Mouse (Mus musculus) lung, embryonic 16.5 days (tissue): ENCODE data around the gene Dmrta1. TPM values are rescaled to one million over a fixed set of nuclear protein-coding genes. Genes with fewer than 3 reads are reported as not detected.

Source experiments
- ATAC-seq: fragments of 200-750 bp; cut with Nextera tagmentation; 2 replicates; pipeline ENCODE4 v1.8.0; 2017; ENCODE audit warnings: low read depth, mild to moderate bottlenecking, moderate library complexity
- H3K27ac ChIP-seq: fragments of 300-500 bp; sonication (generic); 2 replicates; pipeline ENCODE4 v1.5.1; 2014; ENCODE audit warnings: mild to moderate bottlenecking, control low read depth, low read length
- H3K27me3 ChIP-seq: fragments of 300-500 bp; sonication (generic); 2 replicates; pipeline ENCODE4 v1.6.1; 2014; ENCODE audit warnings: low read depth, low read length, mixed read lengths; ENCODE audit not compliant: control insufficient read depth, insufficient read depth
- H3K36me3 ChIP-seq: fragments of 300-500 bp; sonication (generic); 2 replicates; pipeline ENCODE4 v1.6.1; 2014; ENCODE audit warnings: low read length; ENCODE audit not compliant: control insufficient read depth, insufficient read depth
- H3K4me1 ChIP-seq: fragments of 300-500 bp; sonication (generic); replicated peaks from 2 replicates; pipeline ENCODE4 v1.6.1; 2014; ENCODE audit warnings: low read length, mixed read lengths; ENCODE audit not compliant: control insufficient read depth, insufficient read depth
- H3K4me2 ChIP-seq: fragments of 300-500 bp; sonication (generic); 2 replicates; pipeline ENCODE4 v1.6.1; 2014; ENCODE audit warnings: low read depth, low read length, control low read depth
- H3K4me3 ChIP-seq: fragments of 300-500 bp; sonication (generic); 2 replicates; pipeline ENCODE4 v1.5.1; 2014; ENCODE audit warnings: mild to moderate bottlenecking, low read length, control low read depth
- H3K9ac ChIP-seq: fragments of 300-500 bp; sonication (generic); 2 replicates; pipeline ENCODE4 v1.6.1; 2014; ENCODE audit warnings: low read length, control low read depth
- H3K9me3 ChIP-seq: fragments of 300-500 bp; sonication (generic); 2 replicates; pipeline ENCODE4 v1.6.1; 2016; ENCODE audit warnings: low read length; ENCODE audit not compliant: control insufficient read depth
- WGBS: fragments of 180-500 bp; shearing (Covaris S2); extraction: QIAGEN DNeasy Blood & Tissue Kit; methylation state at CpG from one replicate; pipeline ENCODE4 v1.1.7; 2014; 5-methylcytosine and 5-hydroxymethylcytosine counted together
- polyA plus RNA-seq: library from polyadenylated mRNA; unstranded; fragments of >200 nt; fragmentation: Nextera tagmentation; extraction: Ambion mirVana; gene quantifications from 2 replicates; pipeline ENCODE4 v1.2.1, GENCODE M21; 2015

The Dmrta1 gene
- not detected in 2 replicates for polyA plus RNA-seq

DNA sequence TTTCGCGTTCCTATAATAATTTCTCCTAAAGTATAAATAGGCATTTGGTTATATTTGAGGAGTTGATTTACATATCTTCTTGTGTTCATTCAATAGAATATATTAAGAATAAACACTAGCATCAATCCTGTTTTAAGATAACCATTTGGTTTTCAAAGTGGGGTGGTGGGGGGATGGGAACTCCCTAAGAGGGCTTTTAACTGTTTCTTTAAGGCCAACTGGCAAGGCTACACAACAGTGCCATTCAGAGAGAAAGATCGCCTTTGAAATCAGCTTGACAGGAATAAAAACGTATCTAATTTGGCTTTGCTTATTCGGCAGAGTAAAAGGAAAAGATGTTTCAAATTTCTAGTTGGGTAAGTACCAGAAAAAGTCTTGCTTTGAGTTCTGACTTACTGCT, at the start of gene Dmrta1:
Gene Dmrta1, plus strand, starts transcription at position 242 of the 400 bp plus-strand sequence.
- 57% methylated on average over 5 of the region's 5 CpGs for WGBS
- Histone ChIP-seq H3K27me3 (no peaks in the 10 kb centered on the region), H3K9me3 (no peaks in the 10 kb centered on the region), H3K27ac (no peak within 1 kb of the TSS), H3K36me3 (no peaks in the 10 kb centered on the region), H3K4me3 (no peak within 1 kb of the TSS), H3K4me2 (no peak within 1 kb of the TSS), H3K9ac (no peak within 1 kb of the TSS), H3K4me1 (no peaks in the 10 kb centered on the region)
- ATAC-seq: no peak

- Histone ChIP-seq H3K9me3 (no peaks in the 10 kb centered on the region), H3K4me3 (no peak overlapping the region), H3K36me3 (no peaks in the 10 kb centered on the region), H3K9ac (no peak overlapping the region), H3K27me3 (no peaks in the 10 kb centered on the region), H3K4me2 (no peak overlapping the region), H3K4me1 (no peaks in the 10 kb centered on the region), H3K27ac (no peak overlapping the region)
- WGBS: 67% methylated on average over 3 of the region's 3 CpGs
- no peak for ATAC-seq
These were observed 48.7 kb upstream of the Dmrta1 start for GRCm38 (mm10) chr4:89630374-89631079.

DNA sequence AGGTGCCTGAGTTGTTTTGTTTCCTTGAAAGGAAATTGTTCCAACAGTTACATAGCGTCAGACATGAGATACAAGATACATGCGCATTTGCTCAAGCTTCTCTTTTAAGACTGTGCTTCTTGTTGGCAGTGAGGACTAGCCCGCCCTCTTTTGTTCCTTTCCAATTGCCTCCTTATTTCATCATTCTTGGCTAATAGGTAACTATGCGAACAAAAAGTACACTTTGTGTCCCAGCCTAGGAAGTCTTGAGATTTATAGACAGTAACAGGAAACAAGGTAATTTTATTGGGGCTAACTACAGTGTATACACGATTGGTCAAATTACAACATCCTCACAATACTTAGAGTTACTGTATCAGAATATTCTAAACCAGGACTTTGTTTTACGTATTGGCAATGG, 47.7 kb upstream of the Dmrta1 start:
- H3K36me3 ChIP-seq: no peaks in the 10 kb centered on the region
- H3K9ac ChIP-seq: no peak overlapping the region
- H3K9me3 ChIP-seq: no peaks in the 10 kb centered on the region
- no peak overlapping the region for H3K4me2 ChIP-seq
- no peaks in the 10 kb centered on the region for H3K4me1 ChIP-seq
- H3K27ac ChIP-seq: no peak overlapping the region
- 72% methylated on average over 6 of the region's 6 CpGs for WGBS
- no peaks in the 10 kb centered on the region for H3K27me3 ChIP-seq
- H3K4me3 ChIP-seq: no peak overlapping the region
- no peak for ATAC-seq

- no peak for ATAC-seq
- Histone ChIP-seq H3K36me3 (no peaks in the 10 kb centered on the region), H3K27ac (no peak overlapping the region), H3K4me3 (no peak overlapping the region), H3K27me3 (no peaks in the 10 kb centered on the region), H3K9me3 (no peaks in the 10 kb centered on the region), H3K4me1 (no peaks in the 10 kb centered on the region), H3K9ac (no peak overlapping the region), H3K4me2 (no peak overlapping the region)
- WGBS: 31% methylated on average over 6 of the region's 6 CpGs
These were observed 40.6 kb upstream of the Dmrta1 start for GRCm38 (mm10) chr4:89638651-89639050.

DNA sequence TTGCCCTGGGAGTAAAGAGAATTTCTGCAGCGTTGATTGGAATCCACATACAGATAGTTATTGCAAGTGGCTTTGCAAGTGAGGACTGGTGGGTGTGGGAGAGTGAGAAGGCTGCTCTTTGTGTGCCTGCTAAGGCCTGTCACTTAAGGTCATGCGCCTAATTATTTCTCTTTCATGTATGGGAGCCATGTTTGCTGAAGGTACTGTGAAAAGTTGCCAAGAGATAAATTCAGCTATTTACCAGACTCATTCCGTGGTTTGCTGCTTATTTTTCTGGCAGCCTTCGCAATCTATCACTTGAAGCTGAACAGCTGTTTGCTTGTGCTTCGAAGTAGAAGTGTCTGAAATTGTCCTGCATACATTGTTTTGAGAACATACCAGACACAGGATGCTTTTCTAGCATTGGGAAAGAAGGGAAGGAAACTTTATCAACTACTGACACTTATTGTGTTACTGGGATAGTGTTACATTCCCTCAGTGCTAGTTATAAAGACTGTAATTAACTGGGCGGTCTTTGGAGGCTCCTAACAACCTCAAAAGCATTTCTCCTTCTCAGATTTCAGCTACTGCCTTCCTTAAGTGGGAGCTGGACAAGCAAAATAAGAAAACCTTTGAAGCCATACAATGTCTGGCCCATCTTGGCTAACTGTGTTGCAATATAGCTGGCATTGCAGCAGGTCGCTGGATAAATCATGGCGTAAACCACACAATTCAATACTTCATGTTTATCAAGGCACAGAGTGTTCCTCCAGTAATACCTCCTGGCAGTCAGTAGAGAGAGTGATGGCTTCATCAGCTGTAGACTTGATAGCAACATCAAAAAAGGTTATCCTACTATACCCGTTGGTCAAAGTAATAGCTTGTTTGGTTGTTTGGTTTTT, 34.8 kb upstream of the Dmrta1 start:
- ATAC-seq: peak; percentile 59
- no peaks in the 10 kb centered on the region for H3K27me3 ChIP-seq
- no peaks in the 10 kb centered on the region for H3K9me3 ChIP-seq
- no peak overlapping the region for H3K4me2 ChIP-seq
- no peak overlapping the region for H3K4me3 ChIP-seq
- no peaks in the 10 kb centered on the region for H3K36me3 ChIP-seq
- no peaks in the 10 kb centered on the region for H3K4me1 ChIP-seq
- H3K27ac ChIP-seq: no peak overlapping the region
- WGBS: 40% methylated on average over 9 of the region's 9 CpGs
- H3K9ac ChIP-seq: no peak overlapping the region

DNA sequence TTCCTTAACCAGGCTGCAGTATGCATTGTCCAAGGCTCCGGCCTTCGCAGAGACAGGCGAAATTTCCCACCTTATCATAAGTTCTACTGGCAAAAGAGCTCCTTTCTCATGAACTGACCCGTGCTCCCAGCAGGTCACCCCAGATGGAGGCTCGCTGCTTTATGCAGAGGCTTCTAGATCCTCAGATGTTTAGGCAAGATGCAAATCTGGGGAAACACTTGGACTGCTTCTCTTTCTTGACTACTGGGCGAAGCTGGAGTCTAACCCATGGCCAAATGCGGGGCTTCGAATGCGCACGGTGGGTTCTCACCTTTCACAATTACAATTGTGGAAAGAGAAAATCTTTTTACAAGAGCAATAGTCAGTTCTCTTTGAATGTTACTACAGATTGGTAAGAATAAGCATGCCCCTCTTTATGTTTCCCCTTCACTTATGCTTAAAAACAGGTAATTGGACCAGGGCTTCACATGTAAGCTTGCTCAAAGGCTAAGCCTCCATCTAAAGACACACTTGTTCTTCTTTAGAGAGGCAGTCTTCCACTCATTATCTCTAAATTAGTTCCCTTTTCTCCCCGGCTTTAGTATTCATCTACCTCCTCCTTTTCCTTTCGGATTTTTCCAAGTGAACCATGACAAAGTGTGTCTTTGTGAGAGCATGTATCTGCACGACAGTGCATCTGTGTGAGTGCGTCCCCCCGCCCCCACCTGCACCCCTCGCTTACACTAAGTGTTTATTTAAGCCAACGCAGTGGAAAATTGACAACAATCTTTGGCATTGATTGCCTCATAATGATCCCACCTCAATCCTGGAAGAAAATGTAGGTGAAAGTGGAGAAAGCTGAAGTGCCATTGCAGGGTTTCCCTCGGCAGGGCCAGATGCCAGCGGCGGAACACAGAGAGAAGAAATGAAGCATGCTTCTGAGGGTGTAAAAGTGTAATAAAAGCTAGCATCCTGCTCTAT, 28.6 kb upstream of the Dmrta1 start:
- 80% methylated on average over 20 of the region's 20 CpGs for WGBS
- H3K4me3 ChIP-seq: no peak overlapping the region
- H3K27ac ChIP-seq: no peak overlapping the region
- H3K4me1 ChIP-seq: no peaks in the 10 kb centered on the region
- no peaks in the 10 kb centered on the region for H3K36me3 ChIP-seq
- H3K4me2 ChIP-seq: no peak overlapping the region
- H3K27me3 ChIP-seq: no peaks in the 10 kb centered on the region
- H3K9me3 ChIP-seq: no peaks in the 10 kb centered on the region
- no peak overlapping the region for H3K9ac ChIP-seq
- ATAC-seq: no peak

DNA sequence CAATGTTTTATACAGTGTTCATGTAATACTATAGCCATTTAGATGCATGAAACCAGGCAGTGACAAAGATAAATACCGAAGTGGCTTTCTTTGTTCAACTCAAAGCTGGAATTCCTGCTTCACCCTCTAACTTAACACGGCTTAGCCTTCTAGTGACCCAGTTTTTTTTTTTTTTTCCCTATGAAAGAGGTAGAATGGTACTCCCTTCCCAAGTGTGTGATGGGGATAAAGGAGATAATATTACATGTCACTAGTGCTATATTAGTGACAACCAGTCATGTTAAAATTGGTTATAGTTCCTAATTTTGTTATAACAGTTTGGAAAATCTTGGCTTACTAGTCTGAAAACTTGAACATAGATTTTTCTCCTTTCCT, 27.9 kb upstream of the Dmrta1 start:
- WGBS: 70% methylated on average over 2 of the region's 2 CpGs
- ATAC-seq: no peak
- no peaks in the 10 kb centered on the region for H3K27me3 ChIP-seq
- no peak overlapping the region for H3K4me2 ChIP-seq
- H3K4me1 ChIP-seq: no peaks in the 10 kb centered on the region
- no peaks in the 10 kb centered on the region for H3K36me3 ChIP-seq
- H3K9me3 ChIP-seq: no peaks in the 10 kb centered on the region
- H3K27ac ChIP-seq: no peak overlapping the region
- H3K9ac ChIP-seq: no peak overlapping the region
- no peak overlapping the region for H3K4me3 ChIP-seq

DNA sequence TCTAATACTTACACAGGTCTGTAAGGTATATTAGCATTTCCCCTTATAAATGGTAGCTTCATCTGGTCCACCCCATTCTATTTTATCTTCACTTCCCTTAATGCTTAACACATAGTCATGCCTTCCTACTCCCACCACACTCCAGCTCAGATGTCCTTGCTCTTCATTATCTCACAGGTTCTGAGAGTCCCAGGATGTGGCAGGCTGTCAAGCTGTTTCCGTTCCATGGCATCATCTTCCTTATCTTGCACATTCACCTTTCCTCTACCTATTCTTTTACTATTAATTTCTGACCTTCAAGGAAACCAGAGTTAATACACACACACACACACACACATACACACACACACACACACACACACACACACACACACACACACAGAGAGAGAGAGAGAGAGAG, 27.5 kb upstream of the Dmrta1 start:
- 82% methylated on average over 1 of the region's 1 CpGs for WGBS
- Histone ChIP-seq H3K9ac (no peak overlapping the region), H3K4me3 (no peak overlapping the region), H3K9me3 (no peaks in the 10 kb centered on the region), H3K27ac (no peak overlapping the region), H3K27me3 (no peaks in the 10 kb centered on the region), H3K36me3 (no peaks in the 10 kb centered on the region), H3K4me1 (no peaks in the 10 kb centered on the region), H3K4me2 (no peak overlapping the region)
- no peak for ATAC-seq

DNA sequence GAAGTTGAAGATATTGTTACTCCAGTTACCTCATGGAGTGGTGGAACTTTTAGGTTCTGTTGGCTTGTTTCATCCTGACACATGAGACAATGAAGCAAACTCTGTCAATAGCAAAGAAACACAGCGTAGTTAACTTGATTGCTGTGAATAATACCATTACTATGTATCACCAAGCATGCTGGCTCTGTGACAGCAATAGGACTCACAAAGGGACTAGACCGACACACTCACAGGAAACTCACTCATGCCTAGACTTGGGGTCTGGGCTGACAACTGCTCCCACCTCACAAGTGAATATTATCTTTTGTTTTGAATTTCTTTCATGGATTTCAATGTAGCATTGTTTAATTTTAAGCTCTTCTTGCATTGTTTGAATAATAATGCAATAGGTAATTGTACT, 15.8 kb upstream of the Dmrta1 start:
- no peaks in the 10 kb centered on the region for H3K36me3 ChIP-seq
- no peak overlapping the region for H3K4me3 ChIP-seq
- no peak overlapping the region for H3K4me2 ChIP-seq
- H3K9me3 ChIP-seq: no peaks in the 10 kb centered on the region
- no peak overlapping the region for H3K27ac ChIP-seq
- no peak overlapping the region for H3K9ac ChIP-seq
- H3K27me3 ChIP-seq: no peaks in the 10 kb centered on the region
- H3K4me1 ChIP-seq: no peaks in the 10 kb centered on the region
- 75% methylated on average over 2 of the region's 2 CpGs for WGBS
- no peak for ATAC-seq
